ENCODE assay signal across 8 mouse cellular contexts in the genomic region with DNA sequence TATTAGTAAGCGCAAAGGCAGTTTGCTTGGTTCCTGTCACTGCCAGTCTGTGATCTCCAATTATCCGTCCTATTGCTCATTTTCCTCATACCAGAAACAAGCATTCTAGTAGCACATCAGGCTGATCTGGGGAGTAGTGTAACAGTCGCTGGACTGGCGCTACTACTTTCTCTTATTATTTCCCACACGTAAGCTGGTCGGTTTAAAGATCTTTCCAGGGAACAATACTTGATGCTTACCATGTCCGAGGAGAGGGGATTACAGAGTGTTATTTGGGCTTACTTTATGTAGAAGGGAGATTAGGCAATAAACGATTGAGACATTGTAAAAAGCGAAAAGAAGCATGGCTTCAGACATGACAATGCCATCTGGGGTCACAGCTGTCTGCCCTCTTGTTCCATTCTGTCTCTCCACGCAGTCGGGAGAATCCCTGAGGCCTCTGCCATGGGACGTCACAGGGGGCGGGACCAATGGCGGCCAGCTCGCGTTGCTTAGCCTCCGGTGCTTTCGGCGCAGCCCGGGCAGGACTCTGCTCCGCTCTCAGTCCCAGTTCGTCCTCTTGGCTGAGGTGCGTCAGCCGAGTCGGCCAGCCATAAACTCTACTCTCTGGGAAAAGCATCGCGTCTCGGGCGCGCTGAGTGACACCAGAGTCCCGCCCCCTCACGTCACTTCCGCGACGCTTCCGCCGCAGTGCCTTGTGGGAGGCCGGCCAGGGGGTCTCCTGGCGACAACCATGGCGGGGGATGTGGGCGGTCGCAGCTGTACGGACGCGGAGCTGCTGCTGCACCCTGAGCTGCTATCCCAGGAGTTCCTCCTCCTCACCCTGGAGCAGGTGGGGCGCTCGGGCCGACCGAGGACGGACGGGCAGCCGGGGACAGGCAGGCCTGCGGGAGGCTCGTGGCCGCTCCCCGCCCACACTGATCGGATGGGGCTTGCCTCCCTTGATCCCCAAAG. TPM values are rescaled to one million over a fixed set of nuclear protein-coding genes. Genes with fewer than 3 reads are reported as not detected.
DNase-seq lines count a peak whose midpoint lies in the region; ATAC-seq and TF ChIP-seq lines count a peak whose summit lies in the region.

A gene (minus strand): TSS at position 607 of the 954 bp plus-strand sequence.
A gene (plus strand): TSS at position 680 of the 954 bp plus-strand sequence.

- peak within 1 kb of the TSS; percentile 90 for H3K9ac ChIP-seq in forebrain, embryonic 12.5 days
- peak within 1 kb of the TSS; percentile 80 for H3K9ac ChIP-seq in heart, postnatal 0 days (replicated peaks; ENCODE audit: low read depth, low read length)
- H3K9ac ChIP-seq in liver, postnatal 0 days (replicated peaks): peak within 1 kb of the TSS; percentile 92
- H3K9ac ChIP-seq in neural tube, embryonic 14.5 days (replicated peaks; ENCODE audit: low read depth, low read length): peak within 1 kb of the TSS; percentile 69

- peak; percentile 87 for DNase-seq in c-Kit-positive CD71-positive TER-119-positive erythroid progenitor cells, embryonic 14.5 days (ENCODE audit: low spot score)
- peak; percentile 90 for DNase-seq in heart, postnatal 0 days (ENCODE audit: low spot score)
- DNase-seq in kidney, postnatal 4 days: peak; percentile 96 to 97
- peak; percentile 94 for DNase-seq in liver, postnatal 0 days
- DNase-seq in testis, postnatal 10 days (ENCODE audit: low spot score): peak; percentile 97

- H3K9me3 ChIP-seq in E14TG2a.4 (ENCODE audit: low read length): no peaks in the 10 kb centered on the region
- no peaks in the 10 kb centered on the region for H3K9me3 ChIP-seq in forebrain, embryonic 12.5 days
- no peaks in the 10 kb centered on the region for H3K9me3 ChIP-seq in heart, postnatal 0 days (replicated peaks; ENCODE audit: control insufficient read depth, low read length)
- no peaks in the 10 kb centered on the region for H3K9me3 ChIP-seq in liver, postnatal 0 days (ENCODE audit: low read length)
- no peaks in the 10 kb centered on the region for H3K9me3 ChIP-seq in neural tube, embryonic 14.5 days (ENCODE audit: control insufficient read depth, low read length)

- no peak for TF ChIP-seq CTCF in E14TG2a.4 (conservative IDR thresholded peaks at IDR 0.05; ENCODE audit: low read length)
- no peak for TF ChIP-seq CTCF in heart, postnatal 0 days (IDR thresholded peaks at IDR 0.05; ENCODE audit: low read depth)
- TF ChIP-seq CTCF in liver, postnatal 0 days (IDR thresholded peaks at IDR 0.05; ENCODE audit: low read depth): no peak

- peak within 1 kb of the TSS; percentile 99 for H3K27ac ChIP-seq in forebrain, embryonic 12.5 days
- peak within 1 kb of the TSS; percentile 100 for H3K27ac ChIP-seq in heart, postnatal 0 days (ENCODE audit: low read depth)
- peak within 1 kb of the TSS; percentile 100 for H3K27ac ChIP-seq in liver, postnatal 0 days (ENCODE audit: low read depth)
- peak within 1 kb of the TSS; percentile 100 for H3K27ac ChIP-seq in neural tube, embryonic 14.5 days (ENCODE audit: low read depth, low read length)

- TF ChIP-seq EP300 in heart, postnatal 0 days (IDR thresholded peaks at IDR 0.05; ENCODE audit: low read depth): peak; percentile 37; the same call in 1 of the 2 replicates
- no peak for TF ChIP-seq EP300 in liver, postnatal 0 days (IDR thresholded peaks at IDR 0.05; ENCODE audit: low read depth)

- H3K4me1 ChIP-seq in E14TG2a.4 (replicated peaks; ENCODE audit: low read depth, low read length): peaks cover 33% of the 10 kb centered on the region
- peaks cover 15% of the 10 kb centered on the region for H3K4me1 ChIP-seq in forebrain, embryonic 12.5 days
- peaks cover 7% of the 10 kb centered on the region for H3K4me1 ChIP-seq in heart, postnatal 0 days (ENCODE audit: control insufficient read depth, insufficient read depth)
- peaks cover 7% of the 10 kb centered on the region; the same call in 1 of the 2 replicates for H3K4me1 ChIP-seq in liver, postnatal 0 days (ENCODE audit: insufficient read depth)
- peaks cover 12% of the 10 kb centered on the region for H3K4me1 ChIP-seq in neural tube, embryonic 14.5 days (ENCODE audit: control insufficient read depth, insufficient read depth, low read length)

- H3K4me2 ChIP-seq in forebrain, embryonic 12.5 days: peak within 1 kb of the TSS; percentile 83
- H3K4me2 ChIP-seq in heart, postnatal 0 days (ENCODE audit: low read depth, low read length): peak within 1 kb of the TSS; percentile 76
- peak within 1 kb of the TSS; percentile 93 for H3K4me2 ChIP-seq in liver, postnatal 0 days (ENCODE audit: low read depth, low read length)
- H3K4me2 ChIP-seq in neural tube, embryonic 14.5 days (ENCODE audit: low read depth, low read length): peak within 1 kb of the TSS; percentile 93

- peak within 1 kb of the TSS; percentile 99 for H3K4me3 ChIP-seq in E14TG2a.4 (replicated peaks; ENCODE audit: low read length)
- H3K4me3 ChIP-seq in forebrain, embryonic 12.5 days (replicated peaks): peak within 1 kb of the TSS; percentile 89
- peak within 1 kb of the TSS; percentile 89 for H3K4me3 ChIP-seq in heart, postnatal 0 days (ENCODE audit: low read depth, low read length)
- peak within 1 kb of the TSS; percentile 99 for H3K4me3 ChIP-seq in liver, postnatal 0 days (ENCODE audit: low read depth, low read length)
- H3K4me3 ChIP-seq in neural tube, embryonic 14.5 days (ENCODE audit: low read depth, low read length): peak within 1 kb of the TSS; percentile 68

- peaks cover 25% of the 10 kb centered on the region for H3K36me3 ChIP-seq in E14TG2a.4 (ENCODE audit: insufficient read depth, low read length)
- peaks cover 18% of the 10 kb centered on the region for H3K36me3 ChIP-seq in forebrain, embryonic 12.5 days (replicated peaks)
- H3K36me3 ChIP-seq in heart, postnatal 0 days (replicated peaks; ENCODE audit: control insufficient read depth, insufficient read depth, low read length): 0 out of 2 replicates have a peak, but pooled peaks cover 3% of the 10 kb centered on the region
- no peaks in the 10 kb centered on the region for H3K36me3 ChIP-seq in liver, postnatal 0 days (replicated peaks; ENCODE audit: insufficient read depth, low read length)
- no peaks in the 10 kb centered on the region for H3K36me3 ChIP-seq in neural tube, embryonic 14.5 days (ENCODE audit: control insufficient read depth, insufficient read depth, low read length)

- no peaks in the 10 kb centered on the region for H3K27me3 ChIP-seq in E14TG2a.4 (ENCODE audit: insufficient read depth, low read length)
- H3K27me3 ChIP-seq in forebrain, embryonic 12.5 days: no peaks in the 10 kb centered on the region
- no peaks in the 10 kb centered on the region for H3K27me3 ChIP-seq in heart, postnatal 0 days (ENCODE audit: control insufficient read depth, insufficient read depth, low read length)
- H3K27me3 ChIP-seq in liver, postnatal 0 days (ENCODE audit: insufficient read depth, low read length): no peaks in the 10 kb centered on the region
- no peaks in the 10 kb centered on the region for H3K27me3 ChIP-seq in neural tube, embryonic 14.5 days (ENCODE audit: control insufficient read depth, insufficient read depth, low read length)

- under 1% methylated on average over 57 of the region's 57 CpGs for WGBS in forebrain, embryonic 12.5 days
- WGBS in heart, postnatal 0 days: under 1% methylated on average over 57 of the region's 57 CpGs
- WGBS in liver, postnatal 0 days (ENCODE audit: insufficient replicate concordance): under 1% methylated on average over 56 of the region's 57 CpGs
- WGBS in neural tube, embryonic 14.5 days: under 1% methylated on average over 57 of the region's 57 CpGs

- ATAC-seq in forebrain, embryonic 12.5 days (ENCODE audit: low FRiP score): peak; percentile 97
- peak; percentile 97 for ATAC-seq in heart, postnatal 0 days (ENCODE audit: insufficient read depth, low read depth)
- peak; percentile 96 for ATAC-seq in liver, postnatal 0 days
- peak; percentile 97 for ATAC-seq in neural tube, embryonic 14.5 days (ENCODE audit: low read depth)

RNA-seq across cellular contexts. Expression of the first gene that starts in this region (rescaled TPM):
- polyA plus RNA-seq in forebrain, embryonic 12.5 days (2016; fragmentation: Nextera tagmentation; extraction: Ambion mirVana): 15.5 and 17.1 TPM in 2 replicates
- total RNA-seq in heart, postnatal 0 days (2014; rRNA removed; ENCODE audit: low replicate concordance): 8.7 and 18.7 TPM in 2 replicates
- polyA plus RNA-seq in heart, postnatal 0 days (2015; fragmentation: Nextera tagmentation; extraction: Ambion mirVana): 3.6 and 4.5 TPM in 2 replicates
- polyA plus RNA-seq in liver, postnatal 0 days (2015; fragmentation: Nextera tagmentation; extraction: Ambion mirVana): 2.6 TPM in 2 replicates
- 22.0 and 22.3 TPM in 2 replicates for polyA plus RNA-seq in neural tube, embryonic 14.5 days (2014; fragmentation: Nextera tagmentation; extraction: Ambion mirVana)

RNA-seq across cellular contexts. Expression of the second gene that starts in this region (rescaled TPM):
- 42.9 and 48.5 TPM in 2 replicates for polyA plus RNA-seq in forebrain, embryonic 12.5 days (2016; fragmentation: Nextera tagmentation; extraction: Ambion mirVana)
- 14.8 and 18.5 TPM in 2 replicates for total RNA-seq in heart, postnatal 0 days (2014; rRNA removed; ENCODE audit: low replicate concordance)
- polyA plus RNA-seq in heart, postnatal 0 days (2015; fragmentation: Nextera tagmentation; extraction: Ambion mirVana): 15.4 and 17.1 TPM in 2 replicates
- 4.9 and 5.0 TPM in 2 replicates for polyA plus RNA-seq in liver, postnatal 0 days (2015; fragmentation: Nextera tagmentation; extraction: Ambion mirVana)
- polyA plus RNA-seq in neural tube, embryonic 14.5 days (2014; fragmentation: Nextera tagmentation; extraction: Ambion mirVana): 43.4 and 51.6 TPM in 2 replicates

Comparison
In these comparisons a context has a peak if more than half of its experiments do, and no peak if none do; other contexts are left out.
1. Peak in every context shown above with its lines: DNase-seq, ATAC-seq, H3K4me3 ChIP-seq and H3K27ac ChIP-seq.